Mouse (Mus musculus) testis, postnatal 10 days (tissue): ENCODE measurements at regions not wholly inside any gene's neighbourhood (a gene's known extent, or its start where the extent isn't known, plus 50 kb on each side); places are given as distances from the start of the nearest gene placed in this dataset.

Source experiments
- DNase-seq: peaks from one replicate; pipeline ENCODE4 v3.0.0; 2021; ENCODE audit warnings: low spot score

GRCm38 (mm10) chr9:115614007-115614406 is 295.2 kb upstream of the Gadl1 start:
- no peak for DNase-seq

- DNase-seq = no peak
These were observed 291.3 kb upstream of the Gadl1 start for GRCm38 (mm10) chr9:115617909-115618308.

GRCm38 (mm10) chr9:115623948-115624347 is 285.3 kb upstream of the Gadl1 start:
- DNase-seq = no peak

GRCm38 (mm10) chr9:115624721-115625496 is 284.3 kb upstream of the Gadl1 start:
- no peak for DNase-seq

DNA sequence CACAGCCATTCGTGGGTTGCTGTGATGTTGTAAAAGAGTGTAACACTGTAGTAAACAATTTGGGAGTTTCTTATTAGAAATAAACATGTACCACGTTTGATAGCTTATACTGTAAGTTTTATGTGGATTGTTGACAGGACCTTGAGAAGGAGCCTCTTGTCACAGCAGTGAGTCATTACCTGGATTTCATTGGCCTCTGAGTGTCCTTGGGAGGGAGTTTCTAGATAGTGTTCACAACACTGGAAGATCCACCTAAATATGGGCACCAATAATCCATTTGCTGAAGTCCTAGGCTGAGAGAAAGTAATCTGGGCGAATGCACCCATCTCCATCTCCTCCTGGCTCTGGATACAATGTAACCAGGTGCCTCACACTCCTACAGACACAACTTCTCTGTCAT is 281.7 kb upstream of the Gadl1 start:
- DNase-seq = no peak

- DNase-seq = no peak
These were observed 272.1 kb upstream of the Gadl1 start for GRCm38 (mm10) chr9:115637114-115637513.

GRCm38 (mm10) chr9:115640781-115641180 is 268.5 kb upstream of the Gadl1 start:
- DNase-seq = no peak

GRCm38 (mm10) chr9:115642032-115642431 is 267.2 kb upstream of the Gadl1 start:
- DNase-seq = no peak

GRCm38 (mm10) chr9:115644953-115645352 is 264.3 kb upstream of the Gadl1 start:
- DNase-seq = no peak

DNA sequence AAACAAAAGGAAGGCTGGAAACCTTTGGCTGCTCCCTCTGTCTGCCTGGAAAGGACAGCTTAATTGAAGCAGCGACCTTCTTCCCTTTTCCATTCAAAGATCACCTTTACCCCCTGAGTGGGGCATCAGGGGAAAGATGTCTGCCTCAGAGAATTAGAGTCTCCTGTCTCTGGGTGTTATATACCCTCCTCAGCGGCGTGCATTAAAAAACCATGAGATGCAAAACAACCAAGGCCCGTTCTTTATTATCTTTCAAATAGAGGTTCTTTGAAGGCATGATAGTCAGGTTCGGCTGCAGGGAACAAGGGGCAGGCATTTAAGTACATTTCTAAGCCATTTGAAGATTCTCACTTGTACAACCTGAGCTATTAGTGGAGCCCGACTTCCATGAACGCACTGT is 263.0 kb upstream of the Gadl1 start:
- no peak for DNase-seq

- no peak for DNase-seq
These were observed 257.5 kb upstream of the Gadl1 start for GRCm38 (mm10) chr9:115651708-115652107.

DNA sequence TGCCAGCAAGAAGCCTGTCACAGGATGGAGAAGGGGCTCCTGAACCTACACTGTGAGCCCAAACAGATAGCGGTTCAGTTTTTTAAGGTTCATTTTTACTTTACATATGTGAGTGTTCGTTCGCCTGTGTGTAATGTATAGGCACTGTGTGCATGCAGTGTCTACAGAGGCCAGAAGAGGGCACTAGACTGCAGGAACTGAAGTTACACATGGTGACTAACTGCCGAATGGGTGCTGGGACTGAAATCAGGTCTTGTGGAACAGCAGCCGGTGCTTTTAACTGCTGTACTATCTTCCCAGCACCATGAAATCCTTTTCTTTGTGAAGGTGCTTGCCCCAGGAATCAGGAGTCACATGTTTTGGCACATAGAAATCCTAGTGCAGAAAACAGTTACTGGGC is 256.1 kb upstream of the Gadl1 start:
- no peak for DNase-seq

- DNase-seq = no peak
These were observed 254.3 kb upstream of the Gadl1 start for GRCm38 (mm10) chr9:115654933-115655332.

GRCm38 (mm10) chr9:115656538-115656937 is 252.7 kb upstream of the Gadl1 start:
- no peak for DNase-seq

DNA sequence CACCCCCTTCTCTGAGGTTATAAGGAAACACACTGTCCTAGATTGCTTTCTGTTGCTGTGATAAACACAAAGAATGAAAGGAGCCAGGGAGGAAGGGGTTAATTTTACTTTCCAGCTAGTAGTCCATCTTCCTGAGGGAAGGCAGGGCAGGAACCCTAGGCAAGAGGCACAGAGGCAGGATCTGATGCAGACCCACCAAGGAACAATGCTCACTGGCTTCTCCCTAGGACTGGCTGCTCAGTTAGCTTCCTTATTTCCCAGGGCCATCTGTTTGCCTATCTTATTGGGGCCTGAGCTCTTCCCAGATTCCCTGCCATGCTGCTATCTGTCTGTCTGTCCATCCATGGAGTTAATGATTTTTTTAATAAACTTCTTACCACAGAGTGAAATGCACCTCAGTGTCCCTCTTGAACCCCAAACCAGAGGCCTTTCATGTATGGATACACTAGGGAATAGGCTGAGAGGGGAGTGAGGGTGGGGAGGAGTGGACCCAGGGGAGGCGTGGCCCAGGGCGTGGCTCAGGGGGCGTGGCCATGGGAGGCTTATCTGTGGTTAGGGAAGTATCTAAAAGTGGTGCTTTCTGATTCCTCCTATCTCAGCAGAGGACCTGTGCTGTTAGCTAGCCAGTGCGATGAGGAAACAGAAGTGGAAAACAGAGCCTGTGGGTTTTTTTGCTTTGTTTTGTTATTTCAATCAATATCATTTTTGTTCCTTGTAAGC is 252.1 kb upstream of the Gadl1 start:
- DNase-seq = peak; percentile 55

- no peak for DNase-seq
These were observed 250.8 kb upstream of the Gadl1 start for GRCm38 (mm10) chr9:115658477-115658876.

DNA sequence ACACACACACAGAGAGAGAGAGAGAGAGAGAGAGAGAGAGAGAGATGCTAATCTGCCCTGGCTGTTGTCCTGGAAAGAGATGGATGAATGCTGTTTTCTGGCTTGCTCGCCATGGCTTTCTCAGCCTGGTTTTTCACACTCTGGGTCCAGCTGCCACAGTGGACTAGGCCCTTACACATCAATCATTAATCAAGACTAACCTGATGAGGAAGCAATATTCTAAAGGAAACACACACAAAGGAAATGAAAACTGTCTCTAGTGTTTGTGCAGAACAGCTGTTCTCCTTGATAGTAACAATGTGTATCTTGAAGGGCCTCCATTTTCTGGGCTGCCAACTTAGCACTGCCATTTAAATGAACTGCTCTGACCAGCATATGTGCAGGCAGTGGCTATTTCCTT is 248.9 kb upstream of the Gadl1 start:
- DNase-seq = no peak

DNA sequence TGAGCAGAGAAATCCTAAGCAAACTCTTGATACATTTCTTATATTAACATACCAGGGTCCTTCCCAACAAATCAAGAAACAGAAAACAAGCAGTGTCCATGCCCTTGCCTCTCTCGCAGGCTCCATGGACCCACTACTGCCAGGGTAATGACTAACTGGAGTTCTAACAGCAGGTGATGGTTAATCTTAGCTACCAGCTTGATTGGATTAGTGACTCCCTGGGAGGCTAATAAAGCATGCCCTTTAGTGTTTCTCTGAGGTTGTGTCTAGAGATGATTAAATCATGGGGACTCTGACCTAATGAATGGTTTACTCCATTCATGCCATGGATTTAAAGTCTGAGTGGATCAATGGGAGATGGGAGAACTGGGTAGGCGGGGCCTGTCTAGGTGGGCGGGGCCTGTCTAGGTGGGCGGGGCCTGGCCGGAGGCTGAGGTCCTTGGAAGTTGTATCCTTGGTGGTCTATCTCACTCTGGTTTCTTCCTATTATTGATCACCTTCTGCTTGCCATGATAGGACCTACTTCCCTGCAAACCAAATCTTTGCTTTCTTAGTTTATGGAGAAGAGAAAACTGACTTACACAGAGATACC is 247.3 kb upstream of the Gadl1 start:
- peak; percentile 49 for DNase-seq

DNA sequence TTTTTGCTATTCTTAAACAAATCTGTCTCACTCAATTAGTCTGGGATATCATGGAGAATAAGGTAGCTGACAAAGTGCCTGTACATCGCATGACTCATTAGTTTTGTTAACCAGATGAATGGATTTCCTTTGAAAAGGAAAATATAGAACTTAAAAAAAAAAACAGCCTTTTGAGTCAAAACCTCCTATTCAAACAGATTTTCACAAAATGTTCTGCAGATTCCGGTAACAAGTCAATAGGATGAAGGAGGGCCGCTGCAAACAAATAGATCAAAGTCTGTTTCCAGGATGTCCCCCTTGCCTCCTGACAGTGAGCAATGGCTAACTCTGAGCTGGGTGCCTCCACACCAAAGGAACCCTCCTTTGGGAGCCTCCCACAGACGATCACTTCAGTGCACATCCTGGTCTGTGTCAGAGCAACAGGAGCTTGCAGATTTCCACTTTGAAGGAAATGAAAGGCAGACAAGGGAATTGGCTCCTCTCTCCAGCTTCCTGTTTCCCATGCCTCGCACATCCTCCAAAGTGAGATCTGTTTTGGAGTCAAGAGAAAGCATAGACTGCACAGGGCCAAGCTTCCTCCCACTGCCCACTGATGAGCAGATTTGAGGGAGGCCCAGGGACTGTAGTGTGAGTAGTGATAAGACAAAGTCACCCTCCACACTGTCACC is 243.8 kb upstream of the Gadl1 start:
- DNase-seq = no peak

- no peak for DNase-seq
These were observed 242.7 kb upstream of the Gadl1 start for GRCm38 (mm10) chr9:115666530-115666929.

DNA sequence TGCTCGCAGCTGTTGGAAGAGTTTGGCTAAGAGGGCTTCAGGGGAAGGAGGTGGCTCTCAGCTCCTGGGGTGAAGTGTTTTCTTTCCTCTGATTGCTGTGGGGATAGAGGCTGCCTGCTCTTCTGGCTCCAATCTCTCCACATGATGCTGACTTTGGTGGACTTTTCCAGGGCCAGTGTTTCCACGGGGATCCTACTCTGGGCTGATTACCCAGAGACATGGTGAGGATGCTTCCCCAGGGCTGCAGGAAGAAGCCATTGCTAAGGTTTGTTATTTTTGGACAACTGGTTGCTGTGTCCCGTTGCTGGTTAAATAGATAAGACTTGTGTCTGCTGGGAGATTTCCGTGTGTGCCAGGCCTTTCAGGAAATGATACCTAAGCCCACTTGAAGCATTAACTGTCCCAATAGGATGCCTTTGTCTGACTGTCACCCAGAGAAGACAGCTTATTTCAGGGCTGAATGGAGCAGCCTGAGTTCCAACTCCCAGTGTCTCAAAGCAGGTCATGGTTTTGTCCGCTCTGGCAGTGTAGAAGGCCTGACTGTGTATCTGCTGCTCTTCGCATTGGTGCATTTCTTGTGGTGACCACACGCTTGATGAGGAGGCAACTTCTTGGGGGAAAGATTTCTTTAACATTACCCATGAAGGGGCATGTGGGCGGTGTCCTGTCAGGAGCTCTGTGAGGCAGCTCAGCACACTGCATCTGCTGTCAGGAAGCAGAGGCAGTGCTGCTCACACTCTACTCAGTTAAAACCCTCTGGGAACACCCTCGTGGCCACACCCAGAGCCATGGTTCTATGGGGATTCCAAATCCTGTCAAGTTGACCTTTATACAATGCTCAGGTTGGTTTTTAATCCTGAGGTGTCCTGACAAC is 228.3 kb upstream of the Gadl1 start:
- no peak for DNase-seq

GRCm38 (mm10) chr9:115681841-115682240 is 227.4 kb upstream of the Gadl1 start:
- no peak for DNase-seq
